Mouse (Mus musculus) spleen, adult 12 weeks (tissue): Measurements from ENCODE around the gene Gzmn.
"Not testable (repeated sequence)": the region's sequence is repeated elsewhere in the genome, so short reads cannot be mapped to it uniquely, and the experiment has no call there.

Experiments used
- DNase-seq: peaks from one replicate; pipeline ENCODE4 v3.0.0; 2022; ENCODE audit warnings: low spot score

Gene Gzmn

GRCm38 (mm10) chr14:56174499-56174898 is at the start of gene Gzmn:
Gene Gzmn (minus strand): TSS chr14:56174599.
- DNase-seq: no peak

- no peak for DNase-seq
These were observed 36.9 kb upstream of the Gzmn start, which contains the start of gene Gzmf for GRCm38 (mm10) chr14:56211317-56211716. Gene Gzmf (minus strand): TSS chr14:56211417.

- no peak for DNase-seq
These were observed 31.2 kb upstream of the Gzmn start for GRCm38 (mm10) chr14:56205613-56206012.

DNA sequence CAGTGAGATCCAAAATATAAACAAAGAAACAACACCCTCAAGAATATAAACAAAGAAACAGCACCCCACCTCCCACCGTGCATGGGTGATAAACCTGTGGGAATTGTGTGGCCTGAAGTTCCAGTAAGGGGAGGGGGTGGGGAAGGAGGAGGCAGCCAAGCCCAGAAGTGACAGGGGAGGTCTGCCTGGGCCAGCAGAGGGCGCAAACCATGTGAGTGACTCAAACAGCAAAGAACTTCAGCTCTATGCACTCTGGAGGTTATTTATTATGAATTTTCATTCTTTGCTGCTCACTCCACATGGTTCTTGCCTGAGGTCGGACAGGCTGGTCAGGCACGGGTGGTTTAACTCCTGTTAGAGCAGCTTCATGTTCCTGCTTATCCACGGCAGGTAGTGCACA is 30.6 kb upstream of the Gzmn start:
- DNase-seq: peak; percentile 17

DNA sequence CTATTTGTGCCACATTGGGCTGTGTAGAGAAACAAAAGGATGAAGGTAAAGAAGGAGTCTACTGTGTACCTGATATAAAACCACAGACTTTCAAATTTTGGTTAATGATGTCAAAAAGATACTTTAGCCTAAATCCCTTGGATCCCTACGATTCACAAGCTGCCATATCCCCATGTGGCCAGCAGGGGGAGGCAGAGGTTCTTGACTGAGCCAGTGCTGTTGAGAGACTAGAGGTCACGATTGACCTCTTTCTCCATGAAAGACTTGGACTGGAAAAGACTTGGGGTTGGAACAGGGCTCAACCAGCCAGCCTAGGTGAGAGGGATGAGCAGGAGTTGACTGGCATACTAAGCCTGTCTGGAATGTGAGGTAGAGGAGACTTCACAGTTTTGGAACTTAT is 29.6 kb upstream of the Gzmn start:
- peak; percentile 29 for DNase-seq

DNA sequence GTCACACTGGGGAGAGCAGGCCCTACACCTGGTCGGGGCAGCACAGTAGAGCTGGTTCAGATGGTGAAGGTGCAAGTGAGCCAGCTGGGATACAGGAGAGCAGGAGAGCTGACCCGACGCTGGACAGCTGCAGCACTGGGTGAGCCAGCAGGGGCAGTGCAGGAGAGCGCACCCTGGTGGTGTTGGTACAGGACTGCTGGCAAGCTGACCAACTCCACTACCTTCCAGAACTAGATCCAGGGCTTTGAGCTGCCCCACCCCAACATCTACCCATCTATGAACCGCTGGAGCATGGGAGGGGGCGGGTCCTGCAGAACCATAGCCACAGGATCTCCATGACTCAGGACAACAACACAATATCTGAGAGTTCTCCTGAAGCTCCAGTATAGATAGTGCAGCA is 12.5 kb upstream of the Gzmn start:
- DNase-seq: no peak

DNA sequence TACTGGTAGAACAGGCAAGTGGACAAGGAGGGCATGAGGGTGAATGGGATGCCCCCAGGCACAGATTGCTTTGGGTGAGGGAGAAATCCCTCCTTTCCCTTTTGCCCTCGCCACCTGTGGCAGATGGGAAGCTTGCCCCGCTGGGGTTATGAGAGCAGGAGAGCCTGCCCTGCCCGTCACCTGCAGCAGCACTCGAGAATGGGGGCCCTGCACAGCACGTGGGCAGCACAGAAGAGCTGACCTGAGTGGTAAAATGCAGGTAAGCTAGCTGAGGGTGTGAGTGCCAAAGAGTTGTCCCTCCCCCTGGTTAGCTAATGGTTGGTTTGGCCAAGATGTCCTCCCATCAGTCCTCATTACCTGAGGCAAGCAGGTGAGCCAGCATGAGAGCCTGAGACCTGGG is 12.1 kb upstream of the Gzmn start:
- no peak for DNase-seq

- DNase-seq: not testable (repeated sequence)
These were observed 3.3 kb upstream of the Gzmn start for GRCm38 (mm10) chr14:56177651-56178050.

DNA sequence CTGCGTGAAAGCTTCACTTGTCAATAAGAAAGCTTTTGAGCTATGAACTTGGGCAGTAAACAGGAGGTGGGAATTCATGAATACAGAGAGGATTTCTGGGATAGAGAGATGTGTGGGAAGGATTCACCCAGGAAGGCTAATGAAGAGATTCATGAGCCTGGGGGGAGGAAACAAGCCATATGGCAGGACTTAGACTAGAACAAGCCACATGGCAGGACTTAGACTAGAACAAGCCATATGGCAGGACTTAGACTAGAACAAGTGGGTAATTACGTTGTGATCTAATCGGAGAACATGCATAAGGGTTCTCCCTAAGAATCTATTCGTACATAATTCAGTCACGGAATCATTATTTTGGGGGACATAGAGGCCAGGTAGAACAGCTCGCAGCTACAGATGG is 1.0 kb downstream of the Gzmn start:
- DNase-seq: no peak

DNA sequence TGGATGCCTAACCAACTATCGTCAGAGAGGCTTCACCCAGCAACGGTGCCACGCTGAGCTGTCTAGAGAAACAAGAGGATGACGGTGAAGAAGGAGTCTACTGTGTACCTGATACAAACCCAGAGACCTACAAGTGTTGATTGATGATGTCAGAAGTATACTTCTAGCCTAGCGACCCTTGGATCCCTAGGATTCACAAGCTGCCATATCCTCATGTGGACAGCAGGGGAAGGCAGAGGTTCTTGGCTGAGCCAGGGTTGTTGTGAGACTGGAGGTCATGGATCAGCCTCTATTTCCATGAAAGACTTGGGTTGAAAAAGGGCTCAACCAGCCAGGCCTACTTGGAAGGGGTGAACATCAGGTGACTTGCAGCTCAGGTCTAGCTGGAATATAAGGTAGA is 1.7 kb downstream of the Gzmn start:
- no peak for DNase-seq

- DNase-seq: no peak
These were observed 6.4 kb downstream of the Gzmn start for GRCm38 (mm10) chr14:56168009-56168408.

GRCm38 (mm10) chr14:56162109-56162508 is 12.3 kb downstream of the Gzmn start:
- DNase-seq: no peak

GRCm38 (mm10) chr14:56159479-56159878 is 14.9 kb downstream of the Gzmn start, which contains the start of gene Gzmg:
Gene Gzmg (minus strand): TSS chr14:56159579.
- not testable (repeated sequence) for DNase-seq

DNA sequence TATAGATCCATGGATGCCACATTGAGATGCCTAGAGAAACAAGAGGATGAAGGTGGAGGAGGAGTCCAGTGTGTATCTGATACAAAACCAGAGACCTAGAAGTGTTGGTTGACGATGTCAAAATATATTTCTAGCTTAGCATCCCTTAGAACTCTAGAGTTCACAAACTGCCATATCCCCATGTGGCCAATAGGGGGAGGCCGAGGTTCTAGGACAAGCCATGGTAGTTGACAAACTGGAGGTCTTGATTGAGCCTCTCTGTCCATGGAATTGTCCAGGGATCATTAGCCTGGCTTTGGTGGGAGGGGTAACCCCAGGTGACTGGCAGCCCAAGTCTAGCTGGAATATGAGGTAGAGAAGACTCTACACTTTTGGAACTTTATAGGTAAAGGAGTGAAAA is 19.1 kb downstream of the Gzmn start:
- no peak for DNase-seq

- DNase-seq: not testable (repeated sequence)
These were observed 40.7 kb downstream of the Gzmn start for GRCm38 (mm10) chr14:56133675-56134074.

DNA sequence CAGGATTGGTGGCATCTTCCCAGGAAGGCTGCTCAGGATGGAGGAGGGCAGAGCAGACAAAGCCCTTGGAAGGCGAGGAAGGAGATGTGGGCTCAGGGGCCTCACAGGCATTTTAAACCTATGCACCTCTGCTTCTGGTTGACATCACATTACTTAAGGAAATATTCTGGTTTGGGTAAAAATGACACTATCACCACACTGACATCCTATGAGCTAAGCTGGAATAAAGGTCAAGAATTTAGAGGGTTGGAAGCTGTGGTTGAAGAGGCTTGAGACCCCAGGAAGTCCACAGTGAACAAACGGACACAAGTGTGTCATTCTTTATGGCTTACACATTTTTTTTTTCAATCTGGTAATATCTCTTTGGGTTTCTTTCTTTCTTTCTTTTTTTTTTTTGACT is 41.9 kb downstream of the Gzmn start, which contains the start of gene Gzmd:
Gene Gzmd, minus strand, starts transcription at position 101 of the 400 bp plus-strand sequence.
- not testable (repeated sequence) for DNase-seq

GRCm38 (mm10) chr14:56128341-56128740 is 46.1 kb downstream of the Gzmn start:
- no peak for DNase-seq

GRCm38 (mm10) chr14:56123516-56123915 is 50.9 kb downstream of the Gzmn start:
- DNase-seq: no peak

DNA sequence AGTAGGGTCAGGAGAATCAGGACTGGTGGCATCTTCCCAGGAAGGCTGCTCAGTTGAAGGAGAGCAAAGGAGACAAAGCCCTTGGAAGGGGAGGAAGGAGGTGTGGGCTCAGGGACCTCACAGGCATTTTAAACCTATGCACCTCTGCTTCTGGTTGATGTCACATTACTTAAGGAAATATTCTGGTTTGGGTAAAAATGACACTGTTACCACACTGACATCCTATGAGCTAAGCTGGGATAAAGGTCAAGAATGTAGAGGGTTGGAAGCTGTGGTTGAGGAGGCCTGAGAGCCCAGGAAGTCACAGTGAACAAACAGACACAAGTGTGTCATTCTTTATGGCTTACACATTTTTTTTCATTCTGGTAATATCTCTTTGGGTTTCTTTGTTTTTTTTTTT is 53.9 kb downstream of the Gzmn start, which contains the start of gene Gzme:
Gene Gzme, minus strand, starts transcription at position 101 of the 400 bp plus-strand sequence.
- no peak for DNase-seq
